8 mouse cellular contexts compared by ENCODE assay signal in the genomic region with DNA sequence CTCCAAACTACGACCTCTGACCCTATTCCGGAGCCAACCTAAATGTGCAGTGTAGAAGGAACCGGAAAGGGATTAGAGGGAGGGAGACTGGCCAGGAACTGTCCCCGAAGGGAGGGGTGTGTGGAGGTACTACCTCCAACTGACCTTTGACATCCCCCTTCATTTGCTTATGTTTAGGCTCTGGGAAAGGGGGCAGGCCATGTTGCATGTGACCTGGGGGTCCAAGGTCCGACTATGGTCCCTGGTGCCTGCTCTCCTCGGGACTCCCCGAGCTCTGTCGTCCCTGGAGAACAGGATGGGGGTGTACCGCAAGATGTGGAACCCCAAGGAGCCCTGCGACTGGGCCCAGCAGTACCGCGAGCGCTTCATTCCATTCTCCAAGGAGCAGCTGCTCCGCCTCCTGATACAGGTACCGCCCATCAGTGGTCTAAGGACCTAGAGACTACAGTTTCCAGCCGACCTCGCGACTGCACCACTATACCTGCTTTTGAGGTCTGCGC. TPM values are rescaled to one million over a fixed set of nuclear protein-coding genes. Genes with fewer than 3 reads are reported as not detected.
A peak's percentile ranks its signal among the peaks of the same experiment; 100 is the strongest.
DNase-seq lines count a peak whose midpoint lies in the region; ATAC-seq lines count a peak whose summit lies in the region.

No protein-coding gene starts in this region.

- WGBS in lung, embryonic 15.5 days: 2% methylated on average over 19 of the region's 19 CpGs

- peak; percentile 68 for DNase-seq in CD4-positive helper T cell, adult 2 months (ENCODE audit: low read depth, low spot score)
- DNase-seq in T-cell, adult 2 months (ENCODE audit: low spot score): peak; percentile 30
- peak; percentile 56 to 65 for DNase-seq in layer of hippocampus, adult 8-10 months (ENCODE audit: low spot score in 2 of 2)
- peak; percentile 46 for DNase-seq in ovary, postnatal 10 days (ENCODE audit: low spot score)
- DNase-seq in urinary bladder, postnatal 14 days (ENCODE audit: low spot score): peak; percentile 61

- H3K27me3 ChIP-seq in erythroblast, embryonic 14.5 days (ENCODE audit: control insufficient read depth): peaks cover 2% of the 10 kb centered on the region; the same call in 1 of the 2 replicates
- H3K27me3 ChIP-seq in lung, embryonic 15.5 days: no peaks in the 10 kb centered on the region

- no peaks in the 10 kb centered on the region; the same call in 1 of the 2 replicates for H3K36me3 ChIP-seq in erythroblast, embryonic 14.5 days (ENCODE audit: control insufficient read depth)
- no peaks in the 10 kb centered on the region for H3K36me3 ChIP-seq in lung, embryonic 15.5 days

- H3K27ac ChIP-seq in lung, embryonic 15.5 days: peak overlapping the region; percentile 73

- peak; percentile 37 to 50 for ATAC-seq in hematopoietic stem cell, adult 5-6 weeks (replicated peaks in 1 of 2; ENCODE audit: insufficient read depth in 1 of 2, low FRiP score in 2 of 2, low TSS enrichment in 1 of 2, low read depth in 1 of 2, poor library complexity in 2 of 2, severe bottlenecking in 2 of 2)
- ATAC-seq in lung, embryonic 15.5 days (ENCODE audit: borderline replicate concordance, extremely low read depth, low FRiP score, low TSS enrichment): peak; percentile 51

- H3K4me2 ChIP-seq in lung, embryonic 15.5 days: peak overlapping the region; percentile 81

- peak overlapping the region; percentile 53 for H3K9ac ChIP-seq in lung, embryonic 15.5 days

- peaks cover 2% of the 10 kb centered on the region; the same call in 1 of the 2 replicates for H3K9me3 ChIP-seq in erythroblast, embryonic 14.5 days (ENCODE audit: control insufficient read depth, low read length)
- H3K9me3 ChIP-seq in lung, embryonic 15.5 days: no peaks in the 10 kb centered on the region

- H3K4me1 ChIP-seq in erythroblast, embryonic 14.5 days (ENCODE audit: control insufficient read depth): peaks cover 35% of the 10 kb centered on the region
- H3K4me1 ChIP-seq in lung, embryonic 15.5 days: peaks cover 15% of the 10 kb centered on the region

- H3K4me3 ChIP-seq in erythroblast, embryonic 14.5 days (replicated peaks): peak overlapping the region; percentile 65
- peak overlapping the region; percentile 45 for H3K4me3 ChIP-seq in lung, embryonic 15.5 days

RNA-seq across cellular contexts. Expression of a gene that starts 0.6 kb away (rescaled TPM):
- polyA plus RNA-seq in erythroblast, embryonic 14.5 days (2012): 1.4 and 2.0 TPM in 2 replicates
- 16.2 and 19.6 TPM in 2 replicates for total RNA-seq in hematopoietic stem cell, adult 5-6 weeks (2017)
- 10 to 100 TPM; 19.8 to 24.1 (median 21.2) TPM for total RNA-seq in layer of hippocampus, adult 8-10 months (2022)
- 5.5 and 5.6 TPM in 2 replicates for polyA plus RNA-seq in lung, embryonic 15.5 days (2015; fragmentation: Nextera tagmentation; extraction: Ambion mirVana)

RNA-seq across cellular contexts. Expression of a gene that starts 0.8 kb away (rescaled TPM):
- polyA plus RNA-seq in erythroblast, embryonic 14.5 days (2012): 1.1 and 1.2 TPM in 2 replicates
- not detected in 2 replicates for total RNA-seq in hematopoietic stem cell, adult 5-6 weeks (2017)
- total RNA-seq in layer of hippocampus, adult 8-10 months (2022): under 1 TPM in 1 of 4 experiments, not detected in 3; 0.64 TPM
- 1.1 and 1.2 TPM in 2 replicates for polyA plus RNA-seq in lung, embryonic 15.5 days (2015; fragmentation: Nextera tagmentation; extraction: Ambion mirVana)

RNA-seq across cellular contexts. Expression of a gene that starts 19.1 kb away (rescaled TPM):
- polyA plus RNA-seq in erythroblast, embryonic 14.5 days (2012): 0.01 TPM in 2 replicates
- 0.10 and 0.31 TPM in 2 replicates for total RNA-seq in hematopoietic stem cell, adult 5-6 weeks (2017)
- total RNA-seq in layer of hippocampus, adult 8-10 months (2022): 10 to 100 TPM in 2 of 4 experiments, 1 to 10 TPM in 2; 8.6 to 11.1 (median 10.1) TPM
- polyA plus RNA-seq in lung, embryonic 15.5 days (2015; fragmentation: Nextera tagmentation; extraction: Ambion mirVana): 0.50 and 0.57 TPM in 2 replicates

RNA-seq across cellular contexts. Expression of a gene that starts 23.9 kb away (rescaled TPM):
- polyA plus RNA-seq in erythroblast, embryonic 14.5 days (2012): 3.5 and 9.5 TPM in 2 replicates
- 193 and 200 TPM in 2 replicates for total RNA-seq in hematopoietic stem cell, adult 5-6 weeks (2017)
- total RNA-seq in layer of hippocampus, adult 8-10 months (2022): 1 to 10 TPM; 2.6 to 6.3 (median 6.2) TPM
- 170 and 177 TPM in 2 replicates for polyA plus RNA-seq in lung, embryonic 15.5 days (2015; fragmentation: Nextera tagmentation; extraction: Ambion mirVana)

RNA-seq across cellular contexts. Expression of a gene that starts 24.7 kb away (rescaled TPM):
- polyA plus RNA-seq in erythroblast, embryonic 14.5 days (2012): 18.7 and 19.2 TPM in 2 replicates
- 56.0 and 63.8 TPM in 2 replicates for total RNA-seq in hematopoietic stem cell, adult 5-6 weeks (2017)
- 10 to 100 TPM; 72.8 to 86.3 (median 79.1) TPM for total RNA-seq in layer of hippocampus, adult 8-10 months (2022)
- 64.7 and 67.4 TPM in 2 replicates for polyA plus RNA-seq in lung, embryonic 15.5 days (2015; fragmentation: Nextera tagmentation; extraction: Ambion mirVana)

Comparison
In these comparisons a context has a peak if more than half of its experiments do, and no peak if none do; other contexts are left out.
1. Peak in every context shown above with its lines: DNase-seq, ATAC-seq, H3K4me3 ChIP-seq and H3K27ac ChIP-seq.